Mouse (Mus musculus): ENCODE data around the gene Cd80. TPM values are rescaled to one million over a fixed set of nuclear protein-coding genes. Genes with fewer than 3 reads are reported as not detected.

Gene Cd80
- polyA plus RNA-seq, 1 experiment from 2014 or later = 0.21 TPM

DNA sequence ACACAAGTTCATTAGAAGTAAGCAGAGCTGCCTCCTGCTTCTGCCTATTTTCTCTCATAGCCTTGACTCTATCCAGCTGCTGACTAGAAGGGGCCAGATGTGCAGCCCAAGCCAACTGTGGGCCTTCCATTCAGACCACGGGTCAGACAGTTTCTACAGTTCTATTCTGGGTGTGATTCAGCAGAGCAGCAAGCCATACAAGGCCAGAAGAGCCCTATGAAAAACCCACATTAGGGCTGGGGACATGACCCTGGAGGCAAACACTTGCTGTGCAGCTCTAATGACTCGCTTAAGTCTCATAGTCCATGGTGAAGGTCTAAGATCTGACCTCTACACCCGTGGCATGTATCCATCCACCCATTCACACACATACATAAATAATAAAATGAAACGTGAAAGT, 10.7 kb downstream of the Cd80 start:
- Histone ChIP-seq H3K9me3 (no peaks in the 10 kb centered on the region), H3K4me3 (replicated peaks) (no peak overlapping the region), H3K27ac (no peak overlapping the region), H3K9ac (no peak overlapping the region), H3K4me2 (replicated peaks) (no peak overlapping the region), H3K36me3 (no peaks in the 10 kb centered on the region), H3K4me1 (replicated peaks) (0 out of 2 replicates have a peak, but pooled peaks cover 2% of the 10 kb centered on the region), H3K27me3 (replicated peaks) (no peaks in the 10 kb centered on the region)
- WGBS = 79% methylated on average over 4 of the region's 4 CpGs
- no peak for ATAC-seq

GRCm38 (mm10) chr16:38467091-38467916, 11.9 kb downstream of the Cd80 start:
- H3K4me3 ChIP-seq (replicated peaks) = no peak overlapping the region
- no peaks in the 10 kb centered on the region for H3K36me3 ChIP-seq
- no peaks in the 10 kb centered on the region for H3K9me3 ChIP-seq
- peak; percentile 77 for ATAC-seq
- H3K4me1 ChIP-seq (replicated peaks) = 0 out of 2 replicates have a peak, but pooled peaks cover 2% of the 10 kb centered on the region
- H3K27me3 ChIP-seq (replicated peaks) = no peaks in the 10 kb centered on the region
- WGBS = 76% methylated on average over 13 of the region's 13 CpGs
- no peak overlapping the region for H3K9ac ChIP-seq
- no peak overlapping the region for H3K4me2 ChIP-seq (replicated peaks)
- peak overlapping the region; percentile 27; the same call in 1 of the 2 replicates for H3K27ac ChIP-seq

DNA sequence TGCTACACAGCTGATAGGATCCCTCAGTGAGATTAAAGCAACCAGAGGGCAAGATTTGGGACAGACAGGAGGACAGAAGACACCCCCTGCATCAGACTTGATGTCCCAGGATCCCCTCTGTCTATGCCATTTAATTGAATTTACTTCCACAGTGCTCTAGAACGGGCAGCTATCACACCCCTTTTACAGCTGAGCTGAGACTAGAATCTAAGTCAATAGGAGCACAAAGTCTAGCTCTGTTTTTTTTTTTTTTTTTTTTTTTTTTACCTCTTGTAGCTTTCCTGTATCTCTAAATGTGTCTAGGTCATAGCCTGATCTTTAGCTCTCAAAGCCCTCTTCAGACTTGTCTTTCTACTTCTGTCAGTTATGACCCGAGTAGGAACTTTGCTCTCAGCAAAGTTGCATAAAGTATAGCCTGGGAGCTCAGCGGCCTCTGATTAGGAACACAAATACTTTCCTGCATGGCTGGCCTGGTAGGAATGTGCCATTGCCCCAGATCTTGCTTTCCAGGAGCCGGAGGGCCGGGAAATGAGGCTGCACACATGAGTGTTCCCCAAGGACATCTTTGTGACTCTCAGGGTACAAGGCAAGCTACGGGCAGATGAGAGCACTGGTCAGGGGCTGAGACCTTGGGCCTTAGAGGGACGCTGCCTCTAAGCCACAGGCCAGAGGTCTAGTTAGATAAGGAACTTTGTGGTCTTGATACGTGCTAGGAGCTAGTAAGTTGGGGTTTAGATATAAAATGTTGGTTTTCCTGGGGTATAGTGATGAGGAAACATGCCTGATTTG, 12.8 kb downstream of the Cd80 start:
- Histone ChIP-seq H3K9ac (no peak overlapping the region), H3K27ac (peak overlapping the region; percentile 27; the same call in 1 of the 2 replicates), H3K36me3 (no peaks in the 10 kb centered on the region), H3K4me1 (replicated peaks) (0 out of 2 replicates have a peak, but pooled peaks cover 2% of the 10 kb centered on the region), H3K4me2 (replicated peaks) (no peak overlapping the region), H3K9me3 (no peaks in the 10 kb centered on the region), H3K27me3 (replicated peaks) (no peaks in the 10 kb centered on the region), H3K4me3 (replicated peaks) (no peak overlapping the region)
- ATAC-seq = peak; percentile 82
- WGBS = 61% methylated on average over 8 of the region's 8 CpGs

- Histone ChIP-seq H3K9ac (no peak overlapping the region), H3K4me1 (replicated peaks) (0 out of 2 replicates have a peak, but pooled peaks cover 2% of the 10 kb centered on the region), H3K27ac (peak overlapping the region; percentile 40; the same call in 1 of the 2 replicates), H3K36me3 (no peaks in the 10 kb centered on the region), H3K9me3 (no peaks in the 10 kb centered on the region), H3K4me3 (replicated peaks) (no peak overlapping the region), H3K4me2 (replicated peaks) (no peak overlapping the region), H3K27me3 (replicated peaks) (no peaks in the 10 kb centered on the region)
- WGBS = 41% methylated on average over 3 of the region's 3 CpGs
- ATAC-seq = peak; percentile 35
These were observed 13.3 kb downstream of the Cd80 start for GRCm38 (mm10) chr16:38468706-38469018.

DNA sequence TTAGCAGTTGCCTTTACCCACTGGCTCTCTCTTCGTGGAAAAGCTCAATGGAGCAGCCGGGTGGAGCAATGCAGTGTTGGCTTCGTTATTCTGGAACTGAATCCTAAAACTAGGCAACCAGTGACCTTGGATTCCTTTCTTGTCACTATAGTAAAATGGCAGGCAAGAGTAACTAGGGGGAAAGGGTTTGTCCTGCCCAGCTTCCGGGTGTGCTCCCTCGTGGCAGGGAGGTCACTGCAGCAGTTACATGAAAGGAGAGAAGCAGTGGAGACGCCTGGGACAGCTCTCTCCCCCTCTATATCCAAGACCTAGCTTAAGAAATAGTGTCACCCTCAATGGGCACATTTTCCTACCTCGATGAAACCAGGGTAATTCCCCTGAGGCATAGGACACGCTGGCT, 14.1 kb downstream of the Cd80 start:
- ATAC-seq = no peak
- Histone ChIP-seq H3K9ac (no peak overlapping the region), H3K4me1 (replicated peaks) (0 out of 2 replicates have a peak, but pooled peaks cover 2% of the 10 kb centered on the region), H3K27me3 (replicated peaks) (no peaks in the 10 kb centered on the region), H3K27ac (no peak overlapping the region), H3K4me2 (replicated peaks) (no peak overlapping the region), H3K4me3 (replicated peaks) (no peak overlapping the region), H3K36me3 (no peaks in the 10 kb centered on the region), H3K9me3 (no peaks in the 10 kb centered on the region)
- 79% methylated on average over 8 of the region's 8 CpGs for WGBS

DNA sequence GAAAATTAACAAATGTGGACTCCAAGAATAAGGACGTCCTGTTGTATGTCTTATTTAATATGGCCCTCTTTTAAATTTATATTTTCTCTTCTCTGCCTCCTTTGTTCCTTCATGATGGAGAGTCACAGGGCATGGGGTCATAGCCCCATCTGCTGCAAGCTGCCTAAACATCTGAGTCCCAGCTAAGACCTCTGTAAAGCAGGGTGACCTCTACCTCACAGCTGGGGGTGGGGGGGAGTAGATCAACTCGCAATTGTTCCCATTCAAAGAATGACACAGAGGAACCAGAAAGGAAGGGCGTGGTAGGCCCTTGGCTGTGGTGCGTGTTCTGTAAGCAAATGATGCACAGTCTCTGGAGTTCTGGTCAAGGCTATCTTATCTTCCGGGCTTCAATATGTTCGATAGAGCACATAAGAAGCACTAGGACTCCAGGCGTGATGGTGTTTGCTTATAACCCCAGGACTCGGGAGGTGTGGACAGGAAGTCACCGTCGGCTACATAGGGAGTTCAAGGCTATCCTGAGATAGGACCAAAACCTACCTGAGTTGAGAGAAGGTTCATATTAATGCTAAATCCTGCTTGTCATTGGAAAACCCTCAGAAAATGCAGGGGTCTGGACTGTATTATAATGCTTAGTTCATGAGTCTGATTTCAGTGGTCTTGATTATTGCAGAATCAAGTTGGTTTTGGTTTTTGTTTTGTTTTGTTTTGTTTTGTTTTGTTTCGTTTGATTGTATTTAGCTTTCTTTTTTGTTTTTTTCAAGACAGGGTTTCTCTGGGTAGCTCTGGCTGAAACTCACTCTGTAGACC, 16.5 kb downstream of the Cd80 start:
- no peak for ATAC-seq
- H3K4me2 ChIP-seq (replicated peaks) = no peak overlapping the region
- no peak overlapping the region for H3K27ac ChIP-seq
- no peaks in the 10 kb centered on the region for H3K36me3 ChIP-seq
- 0 out of 2 replicates have a peak, but pooled peaks cover 8% of the 10 kb centered on the region for H3K4me1 ChIP-seq (replicated peaks)
- WGBS = 76% methylated on average over 11 of the region's 11 CpGs
- H3K4me3 ChIP-seq (replicated peaks) = no peak overlapping the region
- no peaks in the 10 kb centered on the region for H3K9me3 ChIP-seq
- H3K27me3 ChIP-seq (replicated peaks) = no peaks in the 10 kb centered on the region
- no peak overlapping the region for H3K9ac ChIP-seq

GRCm38 (mm10) chr16:38472507-38472873, 17.1 kb downstream of the Cd80 start:
- ATAC-seq = no peak
- Histone ChIP-seq H3K4me1 (replicated peaks) (0 out of 2 replicates have a peak, but pooled peaks cover 13% of the 10 kb centered on the region), H3K4me3 (replicated peaks) (no peak overlapping the region), H3K27ac (no peak overlapping the region), H3K36me3 (no peaks in the 10 kb centered on the region), H3K27me3 (replicated peaks) (no peaks in the 10 kb centered on the region), H3K4me2 (replicated peaks) (no peak overlapping the region), H3K9me3 (no peaks in the 10 kb centered on the region), H3K9ac (no peak overlapping the region)
- 90% methylated on average over 5 of the region's 5 CpGs for WGBS

GRCm38 (mm10) chr16:38473661-38474060, 18.3 kb downstream of the Cd80 start:
- Histone ChIP-seq H3K4me3 (replicated peaks) (no peak overlapping the region), H3K27ac (no peak overlapping the region), H3K9me3 (no peaks in the 10 kb centered on the region), H3K36me3 (no peaks in the 10 kb centered on the region), H3K9ac (no peak overlapping the region), H3K4me2 (replicated peaks) (no peak overlapping the region), H3K4me1 (replicated peaks) (0 out of 2 replicates have a peak, but pooled peaks cover 12% of the 10 kb centered on the region), H3K27me3 (replicated peaks) (no peaks in the 10 kb centered on the region)
- 88% methylated on average over 5 of the region's 5 CpGs for WGBS
- no peak for ATAC-seq

- no peak overlapping the region for H3K4me3 ChIP-seq (replicated peaks)
- H3K27me3 ChIP-seq (replicated peaks) = no peaks in the 10 kb centered on the region
- H3K36me3 ChIP-seq = no peaks in the 10 kb centered on the region
- H3K4me2 ChIP-seq (replicated peaks) = no peak overlapping the region
- H3K9me3 ChIP-seq = no peaks in the 10 kb centered on the region
- H3K9ac ChIP-seq = no peak overlapping the region
- no peak for ATAC-seq
- H3K27ac ChIP-seq = no peak overlapping the region
- WGBS = 90% methylated on average over 9 of the region's 9 CpGs
- 0 out of 2 replicates have a peak, but pooled peaks cover 10% of the 10 kb centered on the region for H3K4me1 ChIP-seq (replicated peaks)
These were observed 19.4 kb downstream of the Cd80 start for GRCm38 (mm10) chr16:38474677-38475286.

GRCm38 (mm10) chr16:38475681-38476311, 20.4 kb downstream of the Cd80 start:
- H3K36me3 ChIP-seq = no peaks in the 10 kb centered on the region
- WGBS = 59% methylated on average over 4 of the region's 4 CpGs
- H3K9ac ChIP-seq = no peak overlapping the region
- no peaks in the 10 kb centered on the region for H3K27me3 ChIP-seq (replicated peaks)
- H3K4me1 ChIP-seq (replicated peaks) = 0 out of 2 replicates have a peak, but pooled peaks cover 10% of the 10 kb centered on the region
- peak overlapping the region; percentile 40; the same call in 1 of the 2 replicates for H3K4me3 ChIP-seq (replicated peaks)
- no peak for ATAC-seq
- H3K4me2 ChIP-seq (replicated peaks) = peak overlapping the region; percentile 83
- no peak overlapping the region for H3K27ac ChIP-seq
- no peaks in the 10 kb centered on the region for H3K9me3 ChIP-seq
